Mouse (Mus musculus) forebrain, embryonic 11.5 days (tissue): ENCODE data around the gene Uqcc1. TPM values are rescaled to one million over a fixed set of nuclear protein-coding genes. Genes with fewer than 3 reads are reported as not detected.

Experiments
- ATAC-seq: fragments of 200-750 bp; cut with Nextera tagmentation; replicated peaks from 2 replicates; pipeline ENCODE4 v1.8.0; 2017; ENCODE audit warnings: moderate TSS enrichment; ENCODE audit not compliant: low FRiP score
- DNase-seq: peaks from one replicate; pipeline ENCODE4 v3.0.0-alpha.2; 2017; ENCODE audit warnings: low spot score
- H3K27ac ChIP-seq: fragments of 300-500 bp; sonication (generic); 2 replicates; pipeline ENCODE4 v1.5.1; 2014; ENCODE audit warnings: low read depth, low read length
- H3K27me3 ChIP-seq: fragments of 300-500 bp; sonication (generic); 2 replicates; pipeline ENCODE4 v1.6.1; 2014; ENCODE audit warnings: mild to moderate bottlenecking, low read length, mixed read lengths; ENCODE audit not compliant: control insufficient read depth, insufficient read depth
- H3K36me3 ChIP-seq: fragments of 300-500 bp; sonication (generic); 2 replicates; pipeline ENCODE4 v1.6.1; 2014; ENCODE audit warnings: mild to moderate bottlenecking, low read length, moderate library complexity, mixed read lengths; ENCODE audit not compliant: control insufficient read depth, insufficient read depth
- H3K4me1 ChIP-seq: fragments of 300-500 bp; sonication (generic); replicated peaks from 2 replicates; pipeline ENCODE4 v1.6.1; 2014; ENCODE audit warnings: low read length, mixed read lengths; ENCODE audit not compliant: control insufficient read depth, insufficient read depth
- H3K4me2 ChIP-seq: fragments of 300-500 bp; sonication (generic); 2 replicates; pipeline ENCODE4 v1.6.1; 2014; ENCODE audit warnings: low read depth, mild to moderate bottlenecking, low read length, moderate library complexity, mixed read lengths; ENCODE audit not compliant: severe bottlenecking
- H3K4me3 ChIP-seq: fragments of 300-500 bp; sonication (generic); 2 replicates; pipeline ENCODE4 v1.5.1; 2014; ENCODE audit warnings: low read depth, low read length
- H3K9ac ChIP-seq: fragments of 300-500 bp; sonication (generic); 2 replicates; pipeline ENCODE4 v1.6.1; 2014; ENCODE audit warnings: low read length
- H3K9me3 ChIP-seq: fragments of 300-500 bp; sonication (generic); 2 replicates; pipeline ENCODE4 v1.6.1; 2016; ENCODE audit warnings: low read length, mixed read lengths; ENCODE audit not compliant: control insufficient read depth
- WGBS: fragments of 180-500 bp; shearing (Covaris S2); extraction: QIAGEN DNeasy Blood & Tissue Kit; methylation state at CpG from one replicate; pipeline ENCODE4 v1.1.7; 2014; 5-methylcytosine and 5-hydroxymethylcytosine counted together
- polyA plus RNA-seq: library from polyadenylated mRNA; unstranded; fragments of >200 nt; fragmentation: Nextera tagmentation; extraction: Ambion mirVana; gene quantifications from 2 replicates; pipeline ENCODE4 v1.2.1, GENCODE M21; 2014

Uqcc1 gene
- polyA plus RNA-seq, 1 experiment from 2014 or later, result 78.0 TPM

GRCm38 (mm10) chr2:155914684-155915083 is 15.4 kb downstream of the Uqcc1 start:
- H3K36me3 ChIP-seq, result no peaks in the 10 kb centered on the region; the same call in 1 of the 2 replicates
- no peak overlapping the region for H3K27ac ChIP-seq
- no peak for ATAC-seq
- no peaks in the 10 kb centered on the region for H3K9me3 ChIP-seq
- no peaks in the 10 kb centered on the region for H3K4me1 ChIP-seq
- DNase-seq, result no peak
- H3K9ac ChIP-seq, result no peak overlapping the region
- WGBS, result 95% methylated on average over 6 of the region's 6 CpGs
- H3K27me3 ChIP-seq, result no peaks in the 10 kb centered on the region
- H3K4me2 ChIP-seq, result no peak overlapping the region
- no peak overlapping the region for H3K4me3 ChIP-seq

- Histone ChIP-seq H3K4me3 (no peak overlapping the region), H3K9ac (no peak overlapping the region), H3K9me3 (no peaks in the 10 kb centered on the region), H3K27me3 (no peaks in the 10 kb centered on the region), H3K36me3 (no peaks in the 10 kb centered on the region; the same call in 1 of the 2 replicates), H3K27ac (no peak overlapping the region), H3K4me1 (no peaks in the 10 kb centered on the region), H3K4me2 (no peak overlapping the region)
- ATAC-seq (no peak), DNase-seq (no peak)
- 96% methylated on average over 6 of the region's 6 CpGs for WGBS
Measured at GRCm38 (mm10) chr2:155903632-155904008, 26.5 kb downstream of the Uqcc1 start.

DNA sequence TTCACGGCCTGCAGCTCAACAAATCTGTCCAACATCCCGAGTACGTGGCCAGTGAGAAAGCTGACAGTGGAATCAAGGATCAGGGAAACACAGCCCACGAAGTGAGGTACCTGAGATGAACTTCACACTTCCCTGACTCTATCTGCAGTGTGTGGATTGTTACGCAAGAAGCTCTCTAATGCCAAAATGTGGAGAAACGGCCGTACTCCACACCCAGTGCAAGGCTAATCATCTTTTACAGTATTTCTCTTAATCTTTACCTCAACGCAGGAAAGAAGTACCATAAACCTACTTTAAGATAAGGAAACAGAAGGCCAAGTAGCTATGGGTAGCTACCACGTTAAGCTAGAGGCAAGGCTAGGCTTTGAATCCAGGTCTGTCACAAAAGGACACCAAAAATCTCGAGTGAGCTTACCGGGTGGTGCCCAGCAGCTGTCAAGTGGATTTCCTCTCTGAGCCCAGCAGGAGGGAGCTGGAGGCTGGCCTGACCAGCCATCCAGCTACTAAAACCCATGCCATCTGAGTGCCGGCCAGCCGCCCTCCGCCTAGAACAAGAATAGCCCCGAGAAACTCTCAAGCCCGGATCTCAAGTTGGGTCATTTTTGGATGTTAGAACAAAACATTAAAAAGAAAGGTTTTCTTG is 27.0 kb downstream of the Uqcc1 start:
- H3K36me3 ChIP-seq, result no peaks in the 10 kb centered on the region
- H3K9me3 ChIP-seq, result no peaks in the 10 kb centered on the region
- H3K4me1 ChIP-seq, result no peaks in the 10 kb centered on the region
- ATAC-seq (no peak), DNase-seq (no peak)
- WGBS, result 87% methylated on average over 16 of the region's 16 CpGs
- no peak overlapping the region for H3K9ac ChIP-seq
- no peak overlapping the region for H3K4me3 ChIP-seq
- H3K27me3 ChIP-seq, result no peaks in the 10 kb centered on the region
- no peak overlapping the region for H3K4me2 ChIP-seq
- no peak overlapping the region for H3K27ac ChIP-seq

DNA sequence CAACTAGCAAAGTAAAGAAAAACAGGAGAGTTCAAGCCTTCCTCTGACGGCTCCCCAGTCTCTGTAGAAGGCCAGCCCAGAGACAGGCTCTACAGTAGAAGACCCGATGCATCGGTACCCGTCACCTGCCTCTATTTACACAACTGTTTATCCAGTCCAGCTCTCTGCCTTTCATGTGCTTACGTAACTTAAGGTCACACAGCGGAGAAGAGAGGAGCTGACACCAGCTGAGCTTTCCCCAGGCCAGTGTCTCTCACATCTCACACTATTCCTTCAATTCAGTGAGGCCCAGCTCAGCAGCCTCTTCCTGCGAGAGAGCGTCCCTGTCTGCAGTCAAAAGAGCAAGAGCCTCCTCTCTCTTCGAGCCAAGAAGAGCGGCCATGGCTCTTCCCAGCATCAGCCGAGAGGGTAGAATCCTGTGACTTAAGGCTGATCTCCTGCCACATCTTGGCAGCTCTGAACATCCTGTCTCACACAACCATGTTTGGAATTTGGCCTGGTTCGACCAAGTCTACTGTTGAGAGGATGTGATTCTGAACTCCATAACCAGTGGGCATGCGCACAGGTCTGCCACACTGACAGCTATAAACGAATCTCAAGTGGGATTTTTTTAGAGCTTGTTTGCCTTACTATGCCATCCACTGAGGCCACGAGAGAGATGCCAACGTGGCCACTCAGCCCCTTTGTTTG is 34.9 kb downstream of the Uqcc1 start:
- 90% methylated on average over 16 of the region's 16 CpGs for WGBS

GRCm38 (mm10) chr2:155894307-155895045 is 35.6 kb downstream of the Uqcc1 start:
- no peaks in the 10 kb centered on the region for H3K27me3 ChIP-seq
- H3K4me3 ChIP-seq, result no peak overlapping the region
- H3K9me3 ChIP-seq, result no peaks in the 10 kb centered on the region
- no peak for ATAC-seq
- DNase-seq, result no peak
- no peak overlapping the region for H3K27ac ChIP-seq
- no peaks in the 10 kb centered on the region for H3K4me1 ChIP-seq
- H3K4me2 ChIP-seq, result no peak overlapping the region
- WGBS, result 92% methylated on average over 13 of the region's 13 CpGs
- H3K36me3 ChIP-seq, result no peaks in the 10 kb centered on the region
- H3K9ac ChIP-seq, result no peak overlapping the region

More for the DNA sequence above, 34.9 kb downstream of the Uqcc1 start:
- no peaks in the 10 kb centered on the region for H3K36me3 ChIP-seq
- no peak for DNase-seq
- H3K4me1 ChIP-seq, result no peaks in the 10 kb centered on the region
- no peaks in the 10 kb centered on the region for H3K27me3 ChIP-seq
- no peak overlapping the region for H3K9ac ChIP-seq
- no peaks in the 10 kb centered on the region for H3K9me3 ChIP-seq
- ATAC-seq, result no peak
- H3K4me2 ChIP-seq, result no peak overlapping the region
- no peak overlapping the region for H3K4me3 ChIP-seq
- no peak overlapping the region for H3K27ac ChIP-seq

- H3K27ac ChIP-seq, result no peak overlapping the region
- 94% methylated on average over 12 of the region's 12 CpGs for WGBS
- no peaks in the 10 kb centered on the region for H3K4me1 ChIP-seq
- no peak overlapping the region for H3K4me3 ChIP-seq
- DNase-seq (no peak), ATAC-seq (no peak)
- H3K4me2 ChIP-seq, result no peak overlapping the region
- no peak overlapping the region for H3K9ac ChIP-seq
- H3K36me3 ChIP-seq, result no peaks in the 10 kb centered on the region
- no peaks in the 10 kb centered on the region for H3K27me3 ChIP-seq
- H3K9me3 ChIP-seq, result no peaks in the 10 kb centered on the region
Measured at GRCm38 (mm10) chr2:155886776-155887175, 43.3 kb downstream of the Uqcc1 start.

DNA sequence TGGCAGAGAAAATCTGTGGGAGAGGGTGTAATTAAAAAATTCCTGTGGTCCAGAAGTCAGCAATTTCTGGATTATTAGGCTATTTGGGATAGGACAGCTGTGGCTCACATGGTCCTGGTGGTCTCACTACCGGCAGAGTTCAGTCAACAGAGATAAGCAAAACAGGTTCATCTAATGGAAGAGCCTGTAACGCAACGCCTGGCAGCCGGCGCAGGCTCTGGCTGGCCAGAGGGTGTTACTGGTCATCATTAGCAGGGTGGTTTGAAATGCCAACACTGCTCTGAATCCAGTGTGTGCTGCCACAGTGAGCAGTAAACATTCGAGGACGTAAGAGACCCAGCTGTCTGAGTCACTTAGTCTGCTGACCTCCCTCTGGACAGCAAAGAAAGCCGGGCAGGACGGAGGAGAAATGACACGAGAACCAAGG is 44.8 kb downstream of the Uqcc1 start:
- H3K4me1 ChIP-seq, result no peaks in the 10 kb centered on the region
- no peaks in the 10 kb centered on the region for H3K27me3 ChIP-seq
- 82% methylated on average over 10 of the region's 10 CpGs for WGBS
- no peak overlapping the region for H3K4me3 ChIP-seq
- no peak overlapping the region for H3K9ac ChIP-seq
- DNase-seq, result no peak
- H3K4me2 ChIP-seq, result no peak overlapping the region
- H3K27ac ChIP-seq, result no peak overlapping the region
- ATAC-seq, result no peak
- H3K9me3 ChIP-seq, result no peaks in the 10 kb centered on the region
- H3K36me3 ChIP-seq, result no peaks in the 10 kb centered on the region

- Histone ChIP-seq H3K4me2 (no peak overlapping the region), H3K4me1 (no peaks in the 10 kb centered on the region), H3K4me3 (no peak overlapping the region), H3K9me3 (no peaks in the 10 kb centered on the region), H3K36me3 (no peaks in the 10 kb centered on the region), H3K27me3 (no peaks in the 10 kb centered on the region), H3K9ac (no peak overlapping the region), H3K27ac (no peak overlapping the region)
- DNase-seq (no peak), ATAC-seq (no peak)
- WGBS, result 86% methylated on average over 3 of the region's 3 CpGs
Measured at GRCm38 (mm10) chr2:155882087-155882486, 48.0 kb downstream of the Uqcc1 start.
